26 mouse cellular contexts compared by ENCODE assay signal in the genomic region with DNA sequence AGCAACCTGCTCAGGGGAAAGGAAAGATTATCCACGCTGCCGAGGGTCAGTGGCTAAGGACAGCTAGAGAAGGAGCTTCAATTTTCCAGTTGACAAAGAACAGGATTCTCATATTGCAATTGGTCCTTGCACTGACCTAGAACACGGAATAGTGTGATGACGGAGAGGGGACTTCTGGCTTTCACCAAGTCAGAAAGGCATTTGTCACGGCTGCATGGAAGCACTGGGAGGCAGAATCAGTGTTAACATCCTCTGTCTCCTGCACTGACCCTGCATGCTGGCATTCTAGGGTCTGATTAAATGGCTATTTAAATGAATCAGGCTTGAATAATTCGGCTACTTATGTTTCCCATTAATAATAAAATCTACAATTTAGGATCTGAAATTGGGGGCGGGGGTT.
DNase-seq lines count a peak whose midpoint lies in the region; ATAC-seq and TF ChIP-seq lines count a peak whose summit lies in the region.
"Had no signal": no experiment of that assay in that cellular context is flagged by ENCODE, and none has a peak within 500 bp of the region (broad histone marks: within the 10 kb centered on the region; RNA-seq: fewer than 3 reads in every experiment).

No protein-coding gene starts in this region.

- H3K27me3 ChIP-seq in hindbrain, embryonic 11.5 days (ENCODE audit: control insufficient read depth, insufficient read depth, low read length), result no peaks in the 10 kb centered on the region
- no peaks in the 10 kb centered on the region for H3K27me3 ChIP-seq in hindbrain, postnatal 0 days (ENCODE audit: insufficient read depth, low read length)
- no peaks in the 10 kb centered on the region for H3K27me3 ChIP-seq in midbrain, embryonic 16.5 days (ENCODE audit: control insufficient read depth, insufficient read depth, low read depth, low read length)
- no peaks in the 10 kb centered on the region for H3K27me3 ChIP-seq in midbrain, embryonic 14.5 days (ENCODE audit: control insufficient read depth, insufficient read depth, low read length)
- no peaks in the 10 kb centered on the region for H3K27me3 ChIP-seq in hindbrain, embryonic 15.5 days
- no peaks in the 10 kb centered on the region for H3K27me3 ChIP-seq in neural tube, embryonic 13.5 days
- H3K27me3 ChIP-seq in kidney, embryonic 16.5 days (ENCODE audit: insufficient read depth, low read length), result no peaks in the 10 kb centered on the region
- H3K27me3 ChIP-seq: liver, embryonic 12.5 days; megakaryocyte, embryonic 14.5 days had no signal

- no peaks in the 10 kb centered on the region for H3K9me3 ChIP-seq in hindbrain, embryonic 11.5 days (ENCODE audit: control insufficient read depth, low read length)
- no peaks in the 10 kb centered on the region for H3K9me3 ChIP-seq in hindbrain, postnatal 0 days (ENCODE audit: low read length)
- no peaks in the 10 kb centered on the region for H3K9me3 ChIP-seq in midbrain, embryonic 16.5 days (replicated peaks; ENCODE audit: control insufficient read depth, low read length, poor library complexity, severe bottlenecking)
- H3K9me3 ChIP-seq in midbrain, embryonic 14.5 days (ENCODE audit: control insufficient read depth, low read length), result no peaks in the 10 kb centered on the region
- no peaks in the 10 kb centered on the region for H3K9me3 ChIP-seq in hindbrain, embryonic 15.5 days
- no peaks in the 10 kb centered on the region for H3K9me3 ChIP-seq in neural tube, embryonic 13.5 days
- no peaks in the 10 kb centered on the region for H3K9me3 ChIP-seq in kidney, embryonic 16.5 days (ENCODE audit: low read length)
- H3K9me3 ChIP-seq: liver, embryonic 12.5 days had no signal

- no peak overlapping the region for H3K9ac ChIP-seq in hindbrain, embryonic 11.5 days (ENCODE audit: low read depth, low read length)
- H3K9ac ChIP-seq in hindbrain, postnatal 0 days (replicated peaks; ENCODE audit: low read length), result no peak overlapping the region
- no peak overlapping the region for H3K9ac ChIP-seq in midbrain, embryonic 16.5 days (ENCODE audit: low read depth, low read length)
- no peak overlapping the region for H3K9ac ChIP-seq in midbrain, embryonic 14.5 days (replicated peaks; ENCODE audit: low read length)
- H3K9ac ChIP-seq in hindbrain, embryonic 15.5 days, result no peak overlapping the region
- no peak overlapping the region for H3K9ac ChIP-seq in neural tube, embryonic 13.5 days
- H3K9ac ChIP-seq in kidney, embryonic 16.5 days (replicated peaks; ENCODE audit: low read length), result no peak overlapping the region
- H3K9ac ChIP-seq: liver, embryonic 12.5 days; liver, postnatal 0 days had no signal

- 52% methylated on average over 7 of the region's 7 CpGs for WGBS in hindbrain, embryonic 11.5 days
- 35% methylated on average over 7 of the region's 7 CpGs for WGBS in hindbrain, postnatal 0 days
- WGBS in midbrain, embryonic 16.5 days, result 52% methylated on average over 7 of the region's 7 CpGs
- 49% methylated on average over 7 of the region's 7 CpGs for WGBS in midbrain, embryonic 14.5 days
- WGBS in hindbrain, embryonic 15.5 days, result 34% methylated on average over 7 of the region's 7 CpGs
- WGBS in neural tube, embryonic 13.5 days, result 33% methylated on average over 7 of the region's 7 CpGs
- 49% methylated on average over 7 of the region's 7 CpGs for WGBS in kidney, embryonic 16.5 days

- no peaks in the 10 kb centered on the region for H3K4me1 ChIP-seq in hindbrain, embryonic 11.5 days (replicated peaks; ENCODE audit: control insufficient read depth, insufficient read depth, low read length)
- H3K4me1 ChIP-seq in hindbrain, postnatal 0 days (ENCODE audit: insufficient read depth, low read length), result no peaks in the 10 kb centered on the region
- H3K4me1 ChIP-seq in midbrain, embryonic 16.5 days (ENCODE audit: control insufficient read depth, insufficient read depth, low read length), result peaks cover 4% of the 10 kb centered on the region; the same call in 1 of the 2 replicates
- H3K4me1 ChIP-seq in midbrain, embryonic 14.5 days (ENCODE audit: control insufficient read depth, insufficient read depth, low read length), result no peaks in the 10 kb centered on the region
- peaks cover 12% of the 10 kb centered on the region for H3K4me1 ChIP-seq in hindbrain, embryonic 15.5 days (replicated peaks)
- H3K4me1 ChIP-seq in neural tube, embryonic 13.5 days (replicated peaks), result peaks cover 13% of the 10 kb centered on the region
- H3K4me1 ChIP-seq in kidney, embryonic 16.5 days (ENCODE audit: insufficient read depth, low read length), result no peaks in the 10 kb centered on the region
- H3K4me1 ChIP-seq: liver, embryonic 12.5 days had no signal

- no peak overlapping the region for H3K4me3 ChIP-seq in hindbrain, embryonic 11.5 days (ENCODE audit: low read depth, low read length)
- H3K4me3 ChIP-seq in hindbrain, postnatal 0 days (ENCODE audit: low read length), result no peak overlapping the region
- H3K4me3 ChIP-seq in midbrain, embryonic 16.5 days (ENCODE audit: low read depth, low read length), result no peak overlapping the region
- no peak overlapping the region for H3K4me3 ChIP-seq in midbrain, embryonic 14.5 days (replicated peaks; ENCODE audit: low read depth, low read length)
- H3K4me3 ChIP-seq in hindbrain, embryonic 15.5 days, result no peak overlapping the region
- H3K4me3 ChIP-seq in neural tube, embryonic 13.5 days, result no peak overlapping the region
- H3K4me3 ChIP-seq in kidney, embryonic 16.5 days (ENCODE audit: low read length), result no peak overlapping the region
- H3K4me3 ChIP-seq: heart, adult 2 months; liver, embryonic 12.5 days; megakaryocyte, embryonic 14.5 days had no signal

- H3K4me2 ChIP-seq in hindbrain, embryonic 11.5 days (replicated peaks; ENCODE audit: low read depth, low read length), result no peak overlapping the region
- H3K4me2 ChIP-seq in hindbrain, postnatal 0 days (ENCODE audit: low read depth, low read length), result no peak overlapping the region
- no peak overlapping the region for H3K4me2 ChIP-seq in midbrain, embryonic 16.5 days (ENCODE audit: low read length)
- no peak overlapping the region for H3K4me2 ChIP-seq in midbrain, embryonic 14.5 days (ENCODE audit: low read length)
- H3K4me2 ChIP-seq in hindbrain, embryonic 15.5 days, result no peak overlapping the region
- no peak overlapping the region for H3K4me2 ChIP-seq in neural tube, embryonic 13.5 days
- no peak overlapping the region for H3K4me2 ChIP-seq in kidney, embryonic 16.5 days (replicated peaks; ENCODE audit: low read depth, low read length)
- H3K4me2 ChIP-seq: liver, embryonic 12.5 days had no signal

- H3K36me3 ChIP-seq in hindbrain, embryonic 11.5 days (ENCODE audit: control insufficient read depth, insufficient read depth, low read length), result no peaks in the 10 kb centered on the region
- no peaks in the 10 kb centered on the region for H3K36me3 ChIP-seq in hindbrain, postnatal 0 days (ENCODE audit: insufficient read depth, low read length)
- H3K36me3 ChIP-seq in midbrain, embryonic 16.5 days (ENCODE audit: control insufficient read depth, insufficient read depth, low read length), result no peaks in the 10 kb centered on the region
- no peaks in the 10 kb centered on the region for H3K36me3 ChIP-seq in midbrain, embryonic 14.5 days (ENCODE audit: control insufficient read depth, insufficient read depth, low read length)
- no peaks in the 10 kb centered on the region for H3K36me3 ChIP-seq in hindbrain, embryonic 15.5 days
- H3K36me3 ChIP-seq in neural tube, embryonic 13.5 days, result 0 out of 2 replicates have a peak, but pooled peaks cover 3% of the 10 kb centered on the region
- H3K36me3 ChIP-seq in kidney, embryonic 16.5 days (ENCODE audit: insufficient read depth, low read length), result no peaks in the 10 kb centered on the region
- H3K36me3 ChIP-seq: liver, embryonic 12.5 days had no signal

- H3K27ac ChIP-seq in hindbrain, embryonic 11.5 days (ENCODE audit: low read depth, low read length), result no peak overlapping the region
- no peak overlapping the region for H3K27ac ChIP-seq in hindbrain, postnatal 0 days
- H3K27ac ChIP-seq in midbrain, embryonic 16.5 days (ENCODE audit: low read length), result 0 out of 2 replicates have a peak overlapping the region, but pooled peaks have one; percentile 20
- H3K27ac ChIP-seq in midbrain, embryonic 14.5 days (replicated peaks; ENCODE audit: low read depth, low read length), result no peak overlapping the region
- peak overlapping the region; percentile 18; the same call in 1 of the 2 replicates for H3K27ac ChIP-seq in hindbrain, embryonic 15.5 days (replicated peaks)
- H3K27ac ChIP-seq in neural tube, embryonic 13.5 days (replicated peaks), result peak overlapping the region; percentile 38; the same call in 1 of the 2 replicates
- no peak overlapping the region for H3K27ac ChIP-seq in kidney, embryonic 16.5 days (ENCODE audit: low read length)
- H3K27ac ChIP-seq: heart, adult 2 months; liver, embryonic 12.5 days had no signal

- peak; percentile 12 for DNase-seq in hindbrain, embryonic 11.5 days (ENCODE audit: low spot score)
- DNase-seq in hindbrain, postnatal 0 days (ENCODE audit: low spot score), result no peak
- DNase-seq in midbrain, embryonic 14.5 days, result no peak
- DNase-seq in layer of hippocampus, adult 8-10 months (ENCODE audit: low spot score in 2 of 2), result no peak
- DNase-seq: adrenal gland, adult 2 months; B cell, adult 2 months; cerebellum, adult 2 months; cerebellum, postnatal 14 days; gastrocnemius, postnatal 25 days; heart, adult 2 months; heart, postnatal 14 days; kidney, adult 8-10 months; kidney, postnatal 10 days; liver, postnatal 0 days; lung, postnatal 4 days; spleen, adult 18-20 months; thymus, postnatal 14 days had no signal

- ATAC-seq in hindbrain, embryonic 11.5 days (ENCODE audit: low FRiP score), result peak; percentile 63
- ATAC-seq in hindbrain, postnatal 0 days, result no peak
- no peak for ATAC-seq in midbrain, embryonic 16.5 days
- no peak for ATAC-seq in midbrain, embryonic 14.5 days (ENCODE audit: low FRiP score, low TSS enrichment)
- ATAC-seq in hindbrain, embryonic 15.5 days (ENCODE audit: low FRiP score, low read depth), result 0 out of 2 replicates have a peak, but pooled peaks have one; percentile 31
- ATAC-seq in neural tube, embryonic 13.5 days (ENCODE audit: low read depth), result no peak
- no peak for ATAC-seq in kidney, embryonic 16.5 days (ENCODE audit: low FRiP score, low TSS enrichment)
- ATAC-seq: forebrain, embryonic 14.5 days; intestine, embryonic 16.5 days; liver, embryonic 12.5 days; liver, postnatal 0 days; lung, postnatal 0 days had no signal

- no peak for TF ChIP-seq CTCF in hindbrain, postnatal 0 days (IDR thresholded peaks at IDR 0.05; ENCODE audit: low read depth)

Comparison
In these comparisons a context has a peak if more than half of its experiments do, and no peak if none do; other contexts are left out.
1. ATAC-seq: peak in hindbrain, embryonic 11.5 days (single experiment) and hindbrain, embryonic 15.5 days (single experiment); none in hindbrain, postnatal 0 days (single experiment), midbrain, embryonic 16.5 days (single experiment), midbrain, embryonic 14.5 days (single experiment), neural tube, embryonic 13.5 days (single experiment) and kidney, embryonic 16.5 days (single experiment).
2. H3K27ac ChIP-seq: peak in midbrain, embryonic 16.5 days (single experiment), hindbrain, embryonic 15.5 days (single experiment) and neural tube, embryonic 13.5 days (single experiment); none in hindbrain, embryonic 11.5 days (single experiment), hindbrain, postnatal 0 days (single experiment), midbrain, embryonic 14.5 days (single experiment) and kidney, embryonic 16.5 days (single experiment).